Mouse (Mus musculus): ENCODE data around the gene Unc93a.
"Not testable (repeated sequence)": the region's sequence is repeated elsewhere in the genome, so short reads cannot be mapped to it uniquely, and the experiment has no call there.

DNA sequence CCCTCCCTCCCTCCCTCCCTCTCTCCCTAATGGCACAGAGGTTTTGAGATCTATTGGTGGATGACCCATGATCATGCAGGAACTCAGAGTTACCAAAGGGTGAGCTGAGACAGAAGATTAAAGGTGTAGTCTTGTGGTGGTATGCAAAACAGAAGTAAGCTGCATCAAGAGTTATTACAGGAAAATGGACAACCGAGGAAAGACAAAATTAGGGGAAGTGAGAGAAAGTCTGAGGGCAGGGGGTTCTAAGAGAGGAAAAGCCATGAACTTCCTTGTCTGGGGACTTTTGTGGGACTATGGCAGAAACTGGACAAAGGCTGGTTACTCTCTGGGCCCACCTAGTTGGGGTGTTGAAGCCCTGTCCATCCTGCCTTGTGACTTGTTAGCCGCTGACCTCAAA is 11.1 kb upstream of the Unc93a start:
- TF ChIP-seq CTCF (IDR thresholded peaks at IDR 0.05; ENCODE audit: extremely low read depth, insufficient read length, insufficient replicate concordance, low read depth, low read length); POLR2A (IDR thresholded peaks at IDR 0.05; ENCODE audit: low read depth, low read length): not testable (repeated sequence)
